Mouse (Mus musculus): ENCODE measurements around the gene Map7d2. TPM values are rescaled to one million over a fixed set of nuclear protein-coding genes. Genes with fewer than 3 reads are reported as not detected.
"Not testable (repeated sequence)": the region's sequence is repeated elsewhere in the genome, so short reads cannot be mapped to it uniquely, and the experiment has no call there.

The Map7d2 gene
- polyA plus RNA-seq, 1 experiment: 0.99 TPM

DNA sequence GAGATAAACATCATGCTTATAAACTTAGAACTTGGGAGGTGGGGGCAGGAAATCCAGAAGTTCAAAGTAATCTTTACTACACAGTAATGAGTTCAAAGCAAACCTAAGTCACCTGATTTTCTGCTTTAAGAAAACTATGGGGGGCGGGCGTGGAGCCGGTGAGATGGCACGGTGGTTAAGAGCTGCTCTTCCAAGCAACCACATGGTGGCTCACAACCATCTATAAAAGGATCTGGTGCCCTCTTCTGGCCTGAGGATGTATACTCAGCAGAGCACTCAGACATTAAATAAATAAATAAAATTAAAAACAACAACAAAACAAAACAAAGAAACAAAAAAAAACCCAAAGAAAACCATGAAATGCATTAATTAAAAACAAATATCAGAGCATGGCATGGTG lies 5.1 kb upstream of the Map7d2 start:
- TF ChIP-seq CTCF (IDR thresholded peaks at IDR 0.05; ENCODE audit: control insufficient read depth, insufficient read depth, insufficient replicate concordance, low read depth, low read length): no peak
- TF ChIP-seq POLR2A (IDR thresholded peaks at IDR 0.05; ENCODE audit: control insufficient read depth, low read depth, low read length): no peak

DNA sequence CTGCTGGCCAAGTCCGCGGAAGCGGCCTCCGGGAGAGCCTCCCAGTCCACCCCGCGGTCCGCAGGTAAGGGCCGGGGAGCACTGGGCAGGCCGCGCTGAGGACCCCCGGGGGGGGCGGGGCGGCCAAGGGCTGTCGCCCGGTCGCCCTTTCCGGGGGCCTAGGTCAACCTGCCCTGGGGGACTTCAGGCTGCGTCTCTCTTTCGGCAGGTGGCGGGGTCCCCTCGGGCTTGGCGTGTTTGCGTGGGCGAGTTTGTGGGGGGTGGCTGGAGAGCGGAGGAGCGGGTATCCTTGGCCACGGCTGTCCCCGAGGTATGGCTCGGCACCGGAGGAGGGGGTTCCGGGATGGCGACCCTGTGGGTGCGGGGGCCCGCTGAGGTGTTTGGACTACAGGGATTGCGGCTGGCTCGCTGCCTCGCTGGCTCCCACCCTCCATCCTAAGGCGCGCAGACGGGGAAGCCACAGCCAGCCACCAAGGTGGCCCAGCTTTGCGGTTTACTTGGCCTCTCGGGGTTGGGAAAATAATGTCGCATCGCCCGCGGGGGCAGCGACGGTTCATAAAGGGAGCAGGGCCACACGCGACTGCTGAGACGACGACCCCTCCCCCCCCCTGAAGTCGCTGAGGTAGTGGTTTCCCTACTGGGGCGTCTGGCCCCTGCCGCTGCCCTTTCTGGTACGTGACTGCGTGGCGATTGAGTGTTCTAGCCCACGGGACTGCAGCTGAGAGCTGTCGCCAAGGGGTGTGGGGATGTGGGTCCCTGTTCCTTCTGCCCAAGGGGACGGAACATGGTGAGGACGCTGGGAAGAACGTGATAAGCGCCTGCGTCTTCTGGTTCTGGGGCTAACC lies 679 bp downstream of the Map7d2 start:
- Histone ChIP-seq H3K27me3 (ENCODE audit: control insufficient read depth, insufficient read depth, low read length) (no peaks in the 10 kb centered on the region), H3K4me1 (ENCODE audit: control insufficient read depth, insufficient read depth, low read length) (no peaks in the 10 kb centered on the region), H3K36me3 (ENCODE audit: control insufficient read depth, insufficient read depth, low read length) (no peaks in the 10 kb centered on the region), H3K27ac (ENCODE audit: control insufficient read depth, insufficient read depth, low read depth, low read length) (peak overlapping the region; percentile 77), H3K4me3 (ENCODE audit: control insufficient read depth, low read depth, low read length) (peak overlapping the region; percentile 84)
- TF ChIP-seq CTCF (IDR thresholded peaks at IDR 0.05; ENCODE audit: control insufficient read depth, insufficient read depth, insufficient replicate concordance, low read depth, low read length): no peak
- no peak for TF ChIP-seq POLR2A (IDR thresholded peaks at IDR 0.05; ENCODE audit: control insufficient read depth, low read depth, low read length)

More for the DNA sequence above, 5.1 kb upstream of the Map7d2 start:
- Histone ChIP-seq H3K36me3 (ENCODE audit: control insufficient read depth, insufficient read depth, low read length) (no peaks in the 10 kb centered on the region), H3K27me3 (ENCODE audit: control insufficient read depth, insufficient read depth, low read length) (no peaks in the 10 kb centered on the region), H3K4me3 (ENCODE audit: control insufficient read depth, low read depth, low read length) (no peak overlapping the region), H3K27ac (ENCODE audit: control insufficient read depth, insufficient read depth, low read depth, low read length) (no peak overlapping the region), H3K4me1 (ENCODE audit: control insufficient read depth, insufficient read depth, low read length) (no peaks in the 10 kb centered on the region)

DNA sequence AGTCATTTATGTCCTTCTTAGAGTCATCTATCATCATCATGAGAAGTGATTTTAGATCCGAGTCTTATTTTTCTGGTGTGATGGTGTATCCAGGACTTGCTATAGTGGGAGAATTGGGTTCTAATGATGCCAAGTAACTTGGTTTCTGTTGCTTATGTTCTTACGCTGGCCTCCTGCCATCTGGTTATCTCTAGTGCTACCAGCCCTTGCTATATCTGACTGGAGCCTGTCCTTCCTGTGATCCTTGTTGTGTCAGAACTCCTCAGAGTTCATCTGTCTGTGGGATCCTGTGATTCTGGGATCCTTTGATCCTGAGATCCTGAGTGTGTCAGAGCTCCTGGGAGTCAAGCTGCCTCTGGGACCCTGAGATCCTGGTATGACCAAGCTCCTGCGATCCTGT lies 16.1 kb downstream of the Map7d2 start:
- H3K27me3 ChIP-seq (ENCODE audit: control insufficient read depth, insufficient read depth, low read length); H3K4me1 ChIP-seq (ENCODE audit: control insufficient read depth, insufficient read depth, low read length); H3K4me3 ChIP-seq (ENCODE audit: control insufficient read depth, low read depth, low read length); H3K27ac ChIP-seq (ENCODE audit: control insufficient read depth, insufficient read depth, low read depth, low read length); H3K36me3 ChIP-seq (ENCODE audit: control insufficient read depth, insufficient read depth, low read length): not testable (repeated sequence)

DNA sequence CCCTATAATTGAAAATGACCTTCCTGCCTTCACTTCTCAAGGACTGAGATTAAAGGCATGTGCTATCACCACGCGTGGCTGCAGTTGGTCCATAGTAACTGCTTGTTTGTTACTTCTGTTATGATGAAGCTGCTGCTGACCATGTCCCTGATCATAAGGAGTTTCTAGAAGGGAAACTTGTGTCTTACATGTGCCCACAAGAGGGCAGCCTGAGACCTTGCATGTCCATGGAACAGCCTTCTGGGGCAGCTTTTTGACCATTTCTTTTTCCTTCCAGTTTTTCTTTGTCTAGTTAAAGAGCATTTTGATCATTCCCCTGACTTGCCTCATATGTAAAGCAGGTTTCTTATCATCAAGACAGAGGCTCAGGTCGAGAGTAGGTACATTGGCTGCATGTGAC lies 27.8 kb downstream of the Map7d2 start:
- no peak overlapping the region for H3K4me3 ChIP-seq (ENCODE audit: control insufficient read depth, low read depth, low read length)
- H3K36me3 ChIP-seq (ENCODE audit: control insufficient read depth, insufficient read depth, low read length): no peaks in the 10 kb centered on the region
- TF ChIP-seq CTCF (IDR thresholded peaks at IDR 0.05; ENCODE audit: control insufficient read depth, insufficient read depth, insufficient replicate concordance, low read depth, low read length) (no peak), POLR2A (IDR thresholded peaks at IDR 0.05; ENCODE audit: control insufficient read depth, low read depth, low read length) (no peak)
- H3K27ac ChIP-seq (ENCODE audit: control insufficient read depth, insufficient read depth, low read depth, low read length): no peak overlapping the region
- H3K4me1 ChIP-seq (ENCODE audit: control insufficient read depth, insufficient read depth, low read length): no peaks in the 10 kb centered on the region
- H3K27me3 ChIP-seq (ENCODE audit: control insufficient read depth, insufficient read depth, low read length): no peaks in the 10 kb centered on the region

DNA sequence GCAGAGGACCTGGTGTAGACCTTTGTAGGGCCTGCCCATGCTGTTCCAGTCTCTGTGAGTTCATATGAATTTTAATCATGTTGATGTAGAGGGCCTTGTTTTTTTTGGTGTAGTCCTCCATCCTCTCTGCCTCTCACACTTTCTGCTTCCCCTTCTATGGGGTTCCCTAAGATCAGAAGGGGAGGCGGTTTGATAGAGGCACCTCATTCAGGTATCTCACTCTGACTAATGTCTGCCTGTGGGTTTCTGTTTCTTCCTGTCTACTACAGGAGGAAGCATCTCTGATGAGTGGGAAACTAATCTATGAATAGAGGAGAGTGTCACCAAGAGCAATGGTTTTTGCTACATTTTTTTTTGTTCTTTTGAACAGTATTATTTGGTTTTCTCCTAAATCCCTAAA lies 32.8 kb downstream of the Map7d2 start:
- Histone ChIP-seq H3K27ac (ENCODE audit: control insufficient read depth, insufficient read depth, low read depth, low read length) (no peak overlapping the region), H3K4me3 (ENCODE audit: control insufficient read depth, low read depth, low read length) (no peak overlapping the region), H3K4me1 (ENCODE audit: control insufficient read depth, insufficient read depth, low read length) (no peaks in the 10 kb centered on the region), H3K36me3 (ENCODE audit: control insufficient read depth, insufficient read depth, low read length) (no peaks in the 10 kb centered on the region), H3K27me3 (ENCODE audit: control insufficient read depth, insufficient read depth, low read length) (no peaks in the 10 kb centered on the region)
- TF ChIP-seq POLR2A (IDR thresholded peaks at IDR 0.05; ENCODE audit: control insufficient read depth, low read depth, low read length): no peak
- no peak for TF ChIP-seq CTCF (IDR thresholded peaks at IDR 0.05; ENCODE audit: control insufficient read depth, insufficient read depth, insufficient replicate concordance, low read depth, low read length)

DNA sequence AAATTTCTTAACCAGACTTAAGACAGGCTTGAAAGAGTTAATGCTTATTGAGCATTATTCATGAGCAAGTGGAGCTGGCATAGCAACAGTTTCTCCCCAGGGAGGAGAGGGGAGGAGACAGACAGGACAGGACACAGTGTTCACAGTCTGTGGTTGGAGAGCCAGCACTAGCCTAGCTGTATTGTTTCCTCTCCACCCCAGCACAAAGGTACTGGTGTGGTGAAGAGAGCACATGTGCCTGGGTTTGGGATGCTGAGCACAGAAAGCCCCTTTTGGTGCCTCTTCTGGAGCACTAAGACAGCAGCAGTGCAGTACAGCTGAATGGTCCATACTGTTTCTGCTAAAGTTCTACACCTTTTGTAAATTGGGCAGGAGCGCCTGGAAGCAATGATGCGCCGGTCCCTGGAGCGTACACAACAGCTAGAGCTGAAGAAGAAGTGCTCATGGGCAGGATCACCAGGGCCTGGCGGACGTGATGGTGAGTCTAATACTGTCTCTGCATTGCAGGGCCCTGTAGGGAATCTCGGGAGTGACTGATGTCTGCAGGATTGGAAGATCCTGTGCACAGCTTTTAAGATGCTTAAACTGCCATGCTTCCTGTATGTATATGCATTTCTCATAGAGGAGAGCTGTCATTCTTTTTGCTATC lies 44.8 kb downstream of the Map7d2 start:
- Histone ChIP-seq H3K36me3 (ENCODE audit: control insufficient read depth, insufficient read depth, low read length) (no peaks in the 10 kb centered on the region), H3K27me3 (ENCODE audit: control insufficient read depth, insufficient read depth, low read length) (no peaks in the 10 kb centered on the region), H3K27ac (ENCODE audit: control insufficient read depth, insufficient read depth, low read depth, low read length) (no peak overlapping the region), H3K4me3 (ENCODE audit: control insufficient read depth, low read depth, low read length) (no peak overlapping the region), H3K4me1 (ENCODE audit: control insufficient read depth, insufficient read depth, low read length) (no peaks in the 10 kb centered on the region)
- TF ChIP-seq POLR2A (IDR thresholded peaks at IDR 0.05; ENCODE audit: control insufficient read depth, low read depth, low read length): no peak
- no peak for TF ChIP-seq CTCF (IDR thresholded peaks at IDR 0.05; ENCODE audit: control insufficient read depth, insufficient read depth, insufficient replicate concordance, low read depth, low read length)

DNA sequence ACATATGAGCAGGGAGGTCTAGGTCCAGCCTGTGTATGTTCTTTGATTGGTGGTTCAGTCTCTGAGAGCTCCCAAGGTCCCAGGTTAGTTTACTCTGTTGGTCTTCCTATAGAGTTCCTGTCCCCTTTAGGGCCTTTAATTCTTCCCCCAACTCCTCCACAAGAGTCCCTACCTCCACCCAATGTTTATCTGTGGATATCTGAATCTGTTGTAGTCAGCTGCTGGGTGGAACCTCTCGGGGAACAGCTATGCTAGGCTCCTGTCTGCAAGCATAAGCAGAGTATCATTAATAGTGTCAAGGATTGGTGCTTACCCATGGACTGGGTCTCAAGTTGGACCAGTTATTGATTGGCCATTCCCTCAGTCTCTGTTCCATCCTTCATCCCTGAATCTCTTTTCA lies 60.4 kb downstream of the Map7d2 start:
- Histone ChIP-seq H3K4me3 (ENCODE audit: control insufficient read depth, low read depth, low read length) (no peak overlapping the region), H3K27me3 (ENCODE audit: control insufficient read depth, insufficient read depth, low read length) (no peaks in the 10 kb centered on the region), H3K36me3 (ENCODE audit: control insufficient read depth, insufficient read depth, low read length) (no peaks in the 10 kb centered on the region), H3K4me1 (ENCODE audit: control insufficient read depth, insufficient read depth, low read length) (no peaks in the 10 kb centered on the region), H3K27ac (ENCODE audit: control insufficient read depth, insufficient read depth, low read depth, low read length) (no peak overlapping the region)
- no peak for TF ChIP-seq POLR2A (IDR thresholded peaks at IDR 0.05; ENCODE audit: control insufficient read depth, low read depth, low read length)
- no peak for TF ChIP-seq CTCF (IDR thresholded peaks at IDR 0.05; ENCODE audit: control insufficient read depth, insufficient read depth, insufficient replicate concordance, low read depth, low read length)

DNA sequence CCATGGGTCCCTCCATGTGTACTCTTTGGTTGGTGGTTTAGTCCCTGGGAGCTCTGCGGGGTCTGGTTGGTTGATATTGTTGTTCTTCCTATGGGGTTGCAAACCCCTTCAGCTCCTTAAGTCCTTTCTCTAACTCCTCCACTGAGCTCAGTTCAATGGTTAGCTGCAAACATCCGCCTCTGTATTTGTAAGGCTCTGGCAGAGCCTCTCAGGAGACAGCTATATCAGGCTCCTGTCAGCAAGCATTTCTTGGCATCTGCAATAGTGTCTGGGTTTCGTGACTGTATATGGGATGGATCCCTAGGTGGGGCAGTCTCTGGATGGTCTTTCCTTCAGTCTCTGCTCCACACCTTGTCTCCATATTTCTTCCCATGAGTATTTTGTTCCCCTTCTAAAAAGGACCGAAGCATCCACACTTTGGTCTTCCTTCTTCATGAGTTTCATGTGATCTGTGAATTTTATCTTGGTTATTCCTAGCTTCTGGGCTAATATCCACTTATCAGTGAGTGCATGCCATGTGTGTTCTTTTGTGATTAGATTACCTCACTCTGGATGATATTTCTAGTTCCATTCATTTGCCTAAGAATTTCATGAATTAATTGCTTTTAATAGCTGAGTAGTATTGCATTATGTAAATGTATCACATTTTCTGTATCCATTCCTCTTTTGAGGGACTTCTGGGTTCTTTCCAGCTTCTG lies 64.0 kb downstream of the Map7d2 start:
- H3K36me3 ChIP-seq (ENCODE audit: control insufficient read depth, insufficient read depth, low read length); H3K27ac ChIP-seq (ENCODE audit: control insufficient read depth, insufficient read depth, low read depth, low read length); H3K4me1 ChIP-seq (ENCODE audit: control insufficient read depth, insufficient read depth, low read length); H3K4me3 ChIP-seq (ENCODE audit: control insufficient read depth, low read depth, low read length); H3K27me3 ChIP-seq (ENCODE audit: control insufficient read depth, insufficient read depth, low read length): not testable (repeated sequence)
